Mouse (Mus musculus) right cerebral cortex, postnatal 25 days (tissue): ENCODE results near the gene Jagn1.

Experiments
- DNase-seq: peaks from one replicate; pipeline ENCODE4 v3.0.0; 2022

The Jagn1 gene

DNA sequence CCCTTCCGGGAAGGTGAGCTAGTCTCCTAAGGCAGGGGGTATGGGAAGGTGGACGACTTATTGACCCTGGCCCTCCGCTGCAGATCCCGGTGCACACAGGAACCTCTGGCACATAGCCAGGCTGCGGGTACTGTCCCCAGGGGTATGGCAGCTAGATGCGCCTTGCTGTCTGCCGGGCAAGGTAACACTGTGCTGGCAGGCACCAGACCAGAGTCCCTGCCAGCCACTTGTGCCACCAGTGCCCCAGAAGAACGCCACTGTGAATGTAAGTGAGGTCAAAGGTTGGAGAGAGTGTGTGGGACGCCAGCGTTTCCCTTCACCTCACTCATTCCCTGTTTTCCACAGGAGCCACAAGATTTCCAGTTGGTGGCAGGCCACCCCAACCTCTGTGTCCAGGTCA lies 36.5 kb downstream of the Jagn1 start:
- no peak for DNase-seq

DNA sequence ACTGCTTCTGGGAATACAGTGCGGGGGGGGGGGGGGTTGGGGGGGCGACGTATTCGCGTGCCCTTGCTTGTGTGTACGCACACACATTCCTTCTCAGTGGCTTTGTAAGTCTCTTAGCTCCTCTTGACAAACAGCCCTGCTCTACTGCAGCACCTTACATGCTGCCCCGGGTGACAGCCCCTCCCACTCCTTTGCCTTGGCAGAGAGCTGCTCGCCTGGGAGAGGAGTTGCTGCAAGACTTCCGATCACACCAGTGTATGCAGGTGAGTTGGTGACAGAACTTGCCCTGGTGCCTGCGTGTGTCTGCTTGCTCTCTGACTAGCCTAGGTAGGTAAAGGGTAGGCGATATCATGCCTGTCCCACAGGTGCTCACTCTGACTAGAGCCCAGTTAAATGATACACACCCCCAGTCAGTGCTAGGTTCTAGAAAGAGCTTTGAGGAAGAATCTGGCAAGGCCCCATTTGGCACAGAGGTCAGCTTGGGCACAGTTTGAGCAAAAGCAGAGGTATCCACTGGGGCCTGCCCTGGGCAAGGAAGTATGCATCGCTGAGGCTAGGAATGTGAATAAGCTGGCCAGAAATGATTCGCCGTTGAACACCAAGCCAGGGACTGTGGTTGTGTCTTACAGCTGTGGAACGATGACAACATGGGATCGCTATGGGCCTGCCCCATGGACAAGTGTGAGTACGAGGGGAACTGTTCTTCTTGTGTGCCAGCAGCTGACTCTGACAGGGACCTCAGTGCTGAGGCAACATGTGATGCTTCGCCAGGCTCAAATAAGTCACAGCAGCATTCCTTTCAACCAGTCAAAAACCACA lies 38.4 kb downstream of the Jagn1 start:
- DNase-seq = no peak

DNA sequence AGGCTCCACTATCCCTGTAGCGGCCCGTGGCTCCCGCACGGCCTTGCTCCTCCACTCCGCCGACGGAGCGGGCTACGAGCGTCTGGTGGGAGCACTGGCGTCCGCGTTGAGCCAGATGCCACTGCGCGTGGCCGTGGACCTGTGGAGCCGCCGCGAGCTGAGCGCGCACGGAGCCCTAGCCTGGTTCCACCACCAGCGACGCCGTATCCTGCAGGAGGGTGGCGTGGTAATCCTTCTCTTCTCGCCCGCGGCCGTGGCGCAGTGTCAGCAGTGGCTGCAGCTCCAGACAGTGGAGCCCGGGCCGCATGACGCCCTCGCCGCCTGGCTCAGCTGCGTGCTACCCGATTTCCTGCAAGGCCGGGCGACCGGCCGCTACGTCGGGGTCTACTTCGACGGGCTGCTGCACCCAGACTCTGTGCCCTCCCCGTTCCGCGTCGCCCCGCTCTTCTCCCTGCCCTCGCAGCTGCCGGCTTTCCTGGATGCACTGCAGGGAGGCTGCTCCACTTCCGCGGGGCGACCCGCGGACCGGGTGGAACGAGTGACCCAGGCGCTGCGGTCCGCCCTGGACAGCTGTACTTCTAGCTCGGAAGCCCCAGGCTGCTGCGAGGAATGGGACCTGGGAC lies 40.2 kb downstream of the Jagn1 start:
- peak; percentile 54 for DNase-seq

DNA sequence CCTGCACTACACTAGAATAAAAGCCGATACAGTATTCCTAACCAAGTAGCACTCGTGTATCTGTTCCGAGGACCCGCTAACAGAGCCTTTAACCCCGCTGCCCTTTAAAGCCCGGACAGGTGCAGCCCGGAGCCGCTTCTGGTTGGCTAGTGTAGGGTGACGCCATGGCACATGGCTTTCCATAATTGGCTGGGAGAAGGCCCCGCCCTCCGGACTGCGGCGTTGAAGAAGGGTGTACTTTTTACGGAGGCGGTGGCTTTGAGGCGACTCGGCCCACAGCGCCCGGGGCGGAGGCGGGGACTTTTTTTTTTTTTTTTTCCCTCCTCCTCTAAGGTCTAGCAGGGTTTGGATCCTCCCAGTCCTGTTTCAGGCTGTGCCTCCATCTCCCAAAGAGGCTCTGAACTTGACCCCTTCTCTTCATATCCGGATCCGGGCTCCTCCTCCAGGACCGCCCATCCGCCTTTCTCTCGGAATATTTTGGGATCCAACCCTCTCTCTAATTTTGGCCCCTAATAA lies 40.8 kb downstream of the Jagn1 start, which contains the start of gene Creld1:
Gene Creld1 (plus strand): TSS at position 198 of the 516 bp plus-strand sequence.
- DNase-seq = peak; percentile 93

DNA sequence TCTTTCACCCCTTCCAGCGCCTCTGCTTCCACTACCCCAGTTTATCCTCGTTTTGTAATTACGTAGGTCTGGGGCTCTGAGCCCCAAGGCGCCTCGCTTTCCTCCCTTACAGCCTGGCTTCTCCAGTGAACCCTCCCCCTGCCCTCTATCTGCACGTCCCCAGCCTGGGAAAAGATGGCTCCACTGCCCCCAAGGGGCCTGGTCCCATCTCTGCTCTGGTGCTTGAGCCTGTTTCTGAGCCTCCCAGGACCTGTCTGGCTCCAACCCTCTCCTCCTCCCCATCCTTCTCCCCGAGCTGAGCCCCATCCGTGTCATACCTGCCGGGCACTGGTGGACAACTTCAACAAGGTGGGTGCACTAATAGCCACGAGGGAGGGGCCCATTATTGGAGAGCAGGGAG lies 41.4 kb downstream of the Jagn1 start:
- no peak for DNase-seq

DNA sequence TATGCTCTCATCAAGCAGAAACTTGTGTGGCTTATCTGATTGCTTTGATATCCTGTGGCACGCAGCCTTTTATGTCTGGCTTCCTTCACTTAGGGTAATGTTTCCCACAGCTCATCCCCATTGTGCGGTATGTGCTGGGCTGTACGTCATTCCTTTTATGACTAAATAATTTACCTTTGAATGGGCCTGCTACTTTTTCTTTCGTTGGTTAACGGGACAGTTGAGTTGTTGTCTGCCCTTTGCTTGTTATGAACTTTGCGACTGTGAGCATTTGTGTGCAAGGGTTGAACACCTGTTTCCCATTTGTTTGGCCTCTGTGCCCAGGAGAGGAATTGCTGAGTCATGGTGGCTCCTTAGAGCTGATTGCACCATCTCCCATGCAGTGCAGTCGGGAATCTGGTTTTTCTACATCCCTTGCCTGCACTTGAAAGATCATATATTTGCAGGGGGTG lies 44.8 kb downstream of the Jagn1 start:
- DNase-seq = no peak

DNA sequence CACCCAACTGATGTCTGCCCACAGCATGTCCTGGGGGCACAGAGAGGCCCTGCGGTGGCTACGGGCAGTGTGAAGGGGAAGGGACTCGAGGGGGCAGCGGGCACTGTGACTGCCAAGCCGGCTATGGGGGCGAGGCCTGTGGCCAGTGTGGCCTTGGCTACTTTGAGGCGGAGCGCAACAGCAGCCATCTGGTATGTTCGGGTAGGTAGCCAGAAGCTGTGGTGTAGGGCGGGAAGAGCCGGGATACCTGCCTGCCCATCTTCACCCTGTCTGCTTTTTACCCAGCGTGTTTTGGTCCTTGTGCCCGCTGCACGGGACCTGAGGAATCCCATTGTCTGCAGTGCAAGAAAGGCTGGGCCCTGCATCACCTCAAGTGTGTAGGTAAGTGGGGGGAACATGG lies 47.0 kb downstream of the Jagn1 start:
- DNase-seq = no peak

DNA sequence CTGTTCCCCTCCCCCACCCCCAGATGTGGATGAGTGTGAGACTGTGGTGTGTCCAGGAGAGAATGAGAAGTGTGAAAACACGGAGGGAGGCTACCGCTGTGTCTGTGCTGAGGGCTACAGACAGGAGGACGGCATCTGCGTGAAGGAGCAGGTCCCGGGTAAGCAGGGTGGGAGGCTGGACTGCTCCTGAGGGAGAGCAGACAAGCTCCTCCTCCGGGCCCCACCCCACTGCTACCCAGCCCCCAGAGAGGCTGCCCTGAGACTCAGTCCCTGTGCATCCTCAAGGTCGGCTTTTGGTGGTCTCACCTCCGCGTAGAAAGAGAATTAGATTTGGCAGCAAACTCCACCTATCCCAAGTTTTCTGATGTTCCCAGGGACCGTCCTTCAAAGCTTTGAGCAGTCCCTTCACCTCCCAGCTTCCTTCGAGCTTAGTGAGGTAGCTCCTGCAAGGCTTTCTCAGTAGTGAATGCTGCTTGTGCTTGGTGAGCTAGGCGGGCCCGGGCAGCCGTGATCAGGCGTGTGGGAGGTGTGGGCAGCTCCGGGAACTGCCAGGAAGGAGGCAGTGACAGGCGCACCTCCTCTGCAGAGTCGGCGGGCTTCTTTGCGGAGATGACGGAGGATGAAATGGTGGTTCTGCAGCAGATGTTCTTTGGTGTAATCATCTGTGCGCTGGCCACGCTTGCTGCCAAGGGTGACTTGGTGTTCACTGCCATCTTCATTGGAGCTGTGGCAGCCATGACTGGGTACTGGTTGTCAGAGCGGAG lies 49.9 kb downstream of the Jagn1 start:
- DNase-seq = peak; percentile 73

DNA sequence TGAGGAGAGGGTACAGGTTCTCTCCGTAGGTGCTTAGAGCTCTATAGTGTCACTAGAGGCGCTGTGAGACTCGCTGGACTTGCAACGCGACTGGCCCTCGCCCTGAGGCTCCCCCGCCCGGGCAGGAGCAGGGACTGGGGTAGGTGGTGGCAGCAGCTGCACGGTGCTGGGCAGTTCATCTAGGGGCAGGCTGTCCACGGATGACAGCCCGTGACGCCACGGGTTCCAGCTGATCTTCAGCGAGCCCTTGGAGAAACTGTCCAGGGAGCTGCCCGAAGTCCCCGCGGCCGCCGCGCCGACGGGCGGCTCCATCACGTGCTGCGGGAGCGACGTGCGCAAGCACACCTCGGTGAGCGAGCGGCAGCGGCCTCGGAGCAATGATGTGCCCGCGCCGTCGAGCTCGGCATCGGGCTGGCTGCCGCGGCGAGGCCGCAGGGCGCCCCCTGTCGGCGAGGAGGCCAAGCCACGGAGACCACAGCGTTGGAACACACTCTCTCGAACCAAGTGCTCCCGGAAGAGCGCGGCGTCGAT lies 52.0 kb downstream of the Jagn1 start:
- peak; percentile 70 for DNase-seq

DNA sequence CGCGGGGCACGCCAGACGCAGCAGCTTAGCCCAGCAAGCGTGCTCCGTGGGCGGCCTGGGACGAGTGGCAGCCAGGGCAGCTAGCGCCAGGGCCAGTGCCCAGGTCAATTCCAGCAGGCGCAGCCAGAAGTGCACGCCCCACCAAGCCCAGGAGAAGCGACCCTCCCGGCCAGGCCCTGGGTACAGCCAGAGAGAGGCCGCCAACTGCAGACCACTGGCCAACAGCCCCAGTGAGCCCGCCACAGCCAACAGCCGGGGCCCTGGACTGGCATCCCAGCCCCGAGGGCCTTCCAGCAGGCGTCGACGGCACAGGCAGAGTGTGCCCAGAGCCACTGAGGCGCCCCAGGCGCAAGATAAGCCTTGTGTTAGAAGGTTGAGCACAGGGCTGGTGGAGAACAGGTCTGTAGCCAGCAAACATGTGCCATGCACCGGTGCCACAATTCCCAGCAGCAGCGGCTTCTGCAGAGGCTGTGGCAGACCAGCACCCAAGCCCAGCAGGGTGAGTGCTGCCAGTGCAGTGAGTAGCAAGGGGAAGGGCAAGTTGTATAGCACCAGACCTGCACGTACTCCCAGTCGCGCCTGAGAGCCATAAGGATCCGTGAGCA lies 52.8 kb downstream of the Jagn1 start:
- no peak for DNase-seq
